ENCODE assay signal across 26 mouse cellular contexts in genomic region chr8:109584293-109584692, GRCm38 (mm10). TPM values are rescaled to one million over a fixed set of nuclear protein-coding genes. Genes with fewer than 3 reads are reported as not detected.
"Had no signal": no experiment of that assay in that cellular context is flagged by ENCODE, and none has a peak within 500 bp of the region (broad histone marks: within the 10 kb centered on the region; RNA-seq: fewer than 3 reads in every experiment).

No protein-coding gene starts in this region.

- H3K27ac ChIP-seq: limb, embryonic 12.5 days; limb, embryonic 15.5 days; lung, embryonic 15.5 days; macrophage; midbrain, embryonic 13.5 days; neural tube, embryonic 13.5 days; stomach, embryonic 15.5 days had no signal

- H3K36me3 ChIP-seq: limb, embryonic 12.5 days; limb, embryonic 15.5 days; lung, embryonic 15.5 days; midbrain, embryonic 13.5 days; neural tube, embryonic 13.5 days; stomach, embryonic 15.5 days had no signal

- H3K27me3 ChIP-seq: limb, embryonic 12.5 days; limb, embryonic 15.5 days; lung, embryonic 15.5 days; midbrain, embryonic 13.5 days; neural tube, embryonic 13.5 days; stomach, embryonic 15.5 days had no signal

- H3K9me3 ChIP-seq: limb, embryonic 15.5 days; lung, embryonic 15.5 days; midbrain, embryonic 13.5 days; stomach, embryonic 15.5 days had no signal

- H3K4me2 ChIP-seq: limb, embryonic 12.5 days; limb, embryonic 15.5 days; lung, embryonic 15.5 days; midbrain, embryonic 13.5 days; neural tube, embryonic 13.5 days; stomach, embryonic 15.5 days had no signal

- H3K4me1 ChIP-seq: limb, embryonic 12.5 days; limb, embryonic 15.5 days; lung, embryonic 15.5 days; midbrain, embryonic 13.5 days; neural tube, embryonic 13.5 days had no signal

- H3K9ac ChIP-seq: limb, embryonic 12.5 days; limb, embryonic 15.5 days; lung, embryonic 15.5 days; midbrain, embryonic 13.5 days; neural tube, embryonic 13.5 days; stomach, embryonic 15.5 days had no signal

- DNase-seq: kidney, adult 18-20 months; kidney, adult 9 months; kidney, postnatal 14 days; kidney, postnatal 4 days; left cerebral cortex, postnatal 4 days; lung, adult 18-20 months; lung, postnatal 14 days; retina, postnatal 1 day; right cerebral cortex, postnatal 25 days; spleen, adult 18-20 months; thymus, postnatal 25 days had no signal

- ATAC-seq: intestine, embryonic 16.5 days; midbrain, embryonic 13.5 days; midbrain, embryonic 16.5 days had no signal

- H3K4me3 ChIP-seq: limb, embryonic 12.5 days; limb, embryonic 15.5 days; lung, embryonic 15.5 days; midbrain, embryonic 13.5 days; myocyte; neural tube, embryonic 13.5 days; stomach, embryonic 15.5 days had no signal

RNA-seq across cellular contexts. Expression of gene Hp, which starts 5.3 kb away (rescaled TPM):
- total RNA-seq: layer of hippocampus, adult 18-20 months; layer of hippocampus, postnatal 14 days; left cerebral cortex, postnatal 14 days had no signal
- polyA plus RNA-seq: myocyte had no signal

RNA-seq across cellular contexts. Expression of gene Pkd1l3, which starts 30.0 kb away (rescaled TPM):
- total RNA-seq: megakaryocyte, adult 5-6 weeks; monocyte, adult 5-6 weeks had no signal
- polyA plus RNA-seq: neural tube, embryonic 13.5 days had no signal
